Mouse (Mus musculus) embryonic facial prominence, embryonic 12.5 days (tissue): ENCODE results near the gene Fgd2. TPM values are rescaled to one million over a fixed set of nuclear protein-coding genes. Genes with fewer than 3 reads are reported as not detected.
A peak's percentile ranks its signal among the peaks of the same experiment; 100 is the strongest.

Source experiments
- ATAC-seq: fragments of 200-750 bp; cut with Nextera tagmentation; 2 replicates; pipeline ENCODE4 v1.8.0; 2017; ENCODE audit not compliant: insufficient number of reproducible peaks, insufficient read depth, low FRiP score, low TSS enrichment
- H3K27ac ChIP-seq: fragments of 300-500 bp; sonication (generic); 2 replicates; pipeline ENCODE4 v1.5.1; 2016; ENCODE audit warnings: mild to moderate bottlenecking
- H3K27me3 ChIP-seq: fragments of 300-500 bp; sonication (generic); 2 replicates; pipeline ENCODE4 v1.6.1; 2016; ENCODE audit warnings: mild to moderate bottlenecking, moderate library complexity
- H3K36me3 ChIP-seq: fragments of 300-500 bp; sonication (generic); 2 replicates; pipeline ENCODE4 v1.6.1; 2016; ENCODE audit warnings: mild to moderate bottlenecking
- H3K4me1 ChIP-seq: fragments of 300-500 bp; sonication (generic); 2 replicates; pipeline ENCODE4 v1.6.1; 2016
- H3K4me2 ChIP-seq: fragments of 300-500 bp; sonication (generic); replicated peaks from 2 replicates; pipeline ENCODE4 v1.6.1; 2016; ENCODE audit warnings: mild to moderate bottlenecking, moderate library complexity
- H3K4me3 ChIP-seq: fragments of 300-500 bp; sonication (generic); 2 replicates; pipeline ENCODE4 v1.5.1; 2016; ENCODE audit warnings: mild to moderate bottlenecking
- H3K9ac ChIP-seq: fragments of 300-500 bp; sonication (generic); 2 replicates; pipeline ENCODE4 v1.6.1; 2016; ENCODE audit warnings: mild to moderate bottlenecking, moderate library complexity
- H3K9me3 ChIP-seq: fragments of 300-500 bp; sonication (generic); 2 replicates; pipeline ENCODE4 v1.6.1; 2016; ENCODE audit warnings: mild to moderate bottlenecking, moderate library complexity
- WGBS: fragments of 180-500 bp; shearing (Covaris S2); methylation state at CpG from one replicate; pipeline ENCODE4 v1.1.7; 2016; 5-methylcytosine and 5-hydroxymethylcytosine counted together
- polyA plus RNA-seq: library from polyadenylated mRNA; unstranded; fragments of >200 nt; fragmentation: Nextera tagmentation; extraction: Ambion mirVana; gene quantifications from 2 replicates; pipeline ENCODE4 v1.2.1, GENCODE M21; 2016

The Fgd2 gene
- polyA plus RNA-seq, 1 experiment from 2014 or later = 9.3 TPM

GRCm38 (mm10) chr17:29322603-29322962 lies 38.1 kb upstream of the Fgd2 start:
- Histone ChIP-seq H3K9me3 (no peaks in the 10 kb centered on the region), H3K4me3 (peak overlapping the region; percentile 19; the same call in 1 of the 2 replicates), H3K27me3 (peaks cover 56% of the 10 kb centered on the region), H3K27ac (no peak overlapping the region), H3K4me1 (peaks cover 26% of the 10 kb centered on the region), H3K4me2 (peak overlapping the region; percentile 37), H3K36me3 (no peaks in the 10 kb centered on the region), H3K9ac (no peak overlapping the region)
- 6% methylated on average over 18 of the region's 18 CpGs for WGBS
- ATAC-seq = no peak

GRCm38 (mm10) chr17:29323625-29324024 lies 37.1 kb upstream of the Fgd2 start:
- no peak overlapping the region for H3K9ac ChIP-seq
- peaks cover 62% of the 10 kb centered on the region for H3K27me3 ChIP-seq
- H3K4me1 ChIP-seq = peaks cover 26% of the 10 kb centered on the region
- H3K36me3 ChIP-seq = no peaks in the 10 kb centered on the region
- WGBS = 84% methylated on average over 3 of the region's 3 CpGs
- no peak overlapping the region for H3K27ac ChIP-seq
- H3K4me2 ChIP-seq = no peak overlapping the region
- no peaks in the 10 kb centered on the region for H3K9me3 ChIP-seq
- ATAC-seq = no peak
- H3K4me3 ChIP-seq = no peak overlapping the region

- 47% methylated on average over 13 of the region's 13 CpGs for WGBS
- Histone ChIP-seq H3K9me3 (no peaks in the 10 kb centered on the region), H3K4me1 (peaks cover 26% of the 10 kb centered on the region), H3K36me3 (no peaks in the 10 kb centered on the region; the same call in 1 of the 2 replicates), H3K27ac (no peak overlapping the region), H3K27me3 (peaks cover 56% of the 10 kb centered on the region), H3K4me3 (no peak overlapping the region), H3K4me2 (peak overlapping the region; percentile 53), H3K9ac (no peak overlapping the region)
- no peak for ATAC-seq
Measured at GRCm38 (mm10) chr17:29325831-29326230, 34.9 kb upstream of the Fgd2 start.

GRCm38 (mm10) chr17:29326531-29327529 lies 33.9 kb upstream of the Fgd2 start:
- Histone ChIP-seq H3K27ac (no peak overlapping the region), H3K9me3 (no peaks in the 10 kb centered on the region), H3K36me3 (peaks cover 9% of the 10 kb centered on the region; the same call in 1 of the 2 replicates), H3K4me2 (peak overlapping the region; percentile 53), H3K4me3 (peak overlapping the region; percentile 26), H3K27me3 (peaks cover 46% of the 10 kb centered on the region), H3K4me1 (peaks cover 22% of the 10 kb centered on the region), H3K9ac (peak overlapping the region; percentile 17; the same call in 1 of the 2 replicates)
- WGBS = 10% methylated on average over 52 of the region's 52 CpGs
- ATAC-seq = 0 out of 2 replicates have a peak, but pooled peaks have one; percentile 11

GRCm38 (mm10) chr17:29327691-29328090 lies 33.0 kb upstream of the Fgd2 start:
- Histone ChIP-seq H3K27ac (no peak overlapping the region), H3K9ac (no peak overlapping the region), H3K9me3 (no peaks in the 10 kb centered on the region), H3K4me3 (no peak overlapping the region), H3K27me3 (peaks cover 38% of the 10 kb centered on the region), H3K36me3 (peaks cover 18% of the 10 kb centered on the region), H3K4me1 (peaks cover 14% of the 10 kb centered on the region), H3K4me2 (no peak overlapping the region)
- no peak for ATAC-seq
- WGBS = 84% methylated on average over 9 of the region's 9 CpGs

GRCm38 (mm10) chr17:29330221-29330620 lies 30.5 kb upstream of the Fgd2 start:
- ATAC-seq = no peak
- Histone ChIP-seq H3K36me3 (peaks cover 39% of the 10 kb centered on the region), H3K4me2 (no peak overlapping the region), H3K4me1 (peaks cover 10% of the 10 kb centered on the region; the same call in 1 of the 2 replicates), H3K9me3 (no peaks in the 10 kb centered on the region), H3K27me3 (peaks cover 30% of the 10 kb centered on the region), H3K4me3 (no peak overlapping the region), H3K9ac (no peak overlapping the region), H3K27ac (peak overlapping the region; percentile 54; the same call in 1 of the 2 replicates)
- WGBS = 86% methylated on average over 3 of the region's 3 CpGs

GRCm38 (mm10) chr17:29330671-29331410 lies 29.9 kb upstream of the Fgd2 start:
- H3K27ac ChIP-seq = peak overlapping the region; percentile 54

GRCm38 (mm10) chr17:29332186-29332685 lies 28.5 kb upstream of the Fgd2 start:
- 90% methylated on average over 4 of the region's 4 CpGs for WGBS
- H3K36me3 ChIP-seq = peaks cover 59% of the 10 kb centered on the region

More at GRCm38 (mm10) chr17:29330671-29331410, 29.9 kb upstream of the Fgd2 start:
- peaks cover 27% of the 10 kb centered on the region for H3K27me3 ChIP-seq
- no peak for ATAC-seq
- no peak overlapping the region for H3K9ac ChIP-seq
- peaks cover 45% of the 10 kb centered on the region for H3K36me3 ChIP-seq
- H3K4me2 ChIP-seq = no peak overlapping the region
- no peaks in the 10 kb centered on the region for H3K9me3 ChIP-seq
- WGBS = 30% methylated on average over 5 of the region's 5 CpGs
- peaks cover 10% of the 10 kb centered on the region; the same call in 1 of the 2 replicates for H3K4me1 ChIP-seq
- no peak overlapping the region for H3K4me3 ChIP-seq

GRCm38 (mm10) chr17:29336266-29336990 lies 24.3 kb upstream of the Fgd2 start:
- no peak overlapping the region for H3K4me3 ChIP-seq
- no peak overlapping the region for H3K27ac ChIP-seq
- 94% methylated on average over 19 of the region's 19 CpGs for WGBS
- peaks cover 87% of the 10 kb centered on the region for H3K36me3 ChIP-seq
- H3K9ac ChIP-seq = no peak overlapping the region
- H3K27me3 ChIP-seq = no peaks in the 10 kb centered on the region
- peaks cover 11% of the 10 kb centered on the region for H3K4me1 ChIP-seq
- no peak overlapping the region for H3K4me2 ChIP-seq
- no peaks in the 10 kb centered on the region for H3K9me3 ChIP-seq
- ATAC-seq = no peak

More at GRCm38 (mm10) chr17:29332186-29332685, 28.5 kb upstream of the Fgd2 start:
- no peak overlapping the region for H3K9ac ChIP-seq
- H3K4me1 ChIP-seq = peaks cover under 1% of the 10 kb centered on the region; the same call in 1 of the 2 replicates
- H3K27ac ChIP-seq = no peak overlapping the region
- H3K27me3 ChIP-seq = peaks cover 14% of the 10 kb centered on the region
- no peaks in the 10 kb centered on the region for H3K9me3 ChIP-seq
- no peak overlapping the region for H3K4me3 ChIP-seq
- no peak overlapping the region for H3K4me2 ChIP-seq
- no peak for ATAC-seq

- WGBS = 92% methylated on average over 9 of the region's 9 CpGs
- H3K9ac ChIP-seq = no peak overlapping the region
- H3K4me1 ChIP-seq = peaks cover 27% of the 10 kb centered on the region
- peaks cover 78% of the 10 kb centered on the region for H3K36me3 ChIP-seq
- H3K27me3 ChIP-seq = no peaks in the 10 kb centered on the region
- no peaks in the 10 kb centered on the region for H3K9me3 ChIP-seq
- 0 out of 2 replicates have a peak overlapping the region, but pooled peaks have one; percentile 7 for H3K27ac ChIP-seq
- H3K4me3 ChIP-seq = no peak overlapping the region
- H3K4me2 ChIP-seq = no peak overlapping the region
- no peak for ATAC-seq
Measured at GRCm38 (mm10) chr17:29337979-29338823, 22.5 kb upstream of the Fgd2 start.
